Mouse (Mus musculus) myocyte (in vitro differentiated cells): ENCODE results near the gene Hmx2.

Experiments used
- MAX ChIP-seq: IDR thresholded peaks from one replicate; pipeline ENCODE4 v1.6.1; 2011; ENCODE audit warnings: low read depth, mild to moderate bottlenecking, control low read depth
- POLR2A ChIP-seq: IDR thresholded peaks from one replicate; pipeline ENCODE4 v1.6.1; 2011; ENCODE audit warnings: low read depth, mild to moderate bottlenecking, control low read depth, moderate library complexity; ENCODE audit not compliant: insufficient read length

DNA sequence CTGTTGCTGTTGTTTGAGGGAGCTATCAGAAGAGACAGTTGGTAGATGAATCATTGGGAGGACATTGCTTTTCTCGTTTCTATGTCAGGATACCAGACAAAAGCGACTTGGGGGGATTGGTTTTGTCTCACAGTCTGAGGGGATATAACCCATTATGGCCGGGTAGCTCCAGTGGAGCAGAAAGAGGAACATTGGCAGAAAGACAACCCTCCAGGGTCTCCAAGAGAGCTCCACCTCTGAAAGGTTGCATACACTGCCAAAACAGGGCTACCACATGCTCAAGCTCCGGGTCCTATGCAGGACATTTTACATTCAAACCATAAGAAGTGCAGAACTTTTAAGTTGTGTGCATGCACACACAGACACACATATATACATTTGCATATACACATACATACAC is 56.9 kb downstream of the Hmx2 start:
- no peak for TF ChIP-seq MAX
- TF ChIP-seq POLR2A = no peak
